Mouse (Mus musculus) embryo, embryonic 10 days (tissue): ENCODE data around the gene 1110002E22Rik.

Experiments
- DNase-seq: peaks from one replicate; pipeline ENCODE4 v3.0.0-alpha.2; 2015; ENCODE audit warnings: low spot score

The 1110002E22Rik gene

DNA sequence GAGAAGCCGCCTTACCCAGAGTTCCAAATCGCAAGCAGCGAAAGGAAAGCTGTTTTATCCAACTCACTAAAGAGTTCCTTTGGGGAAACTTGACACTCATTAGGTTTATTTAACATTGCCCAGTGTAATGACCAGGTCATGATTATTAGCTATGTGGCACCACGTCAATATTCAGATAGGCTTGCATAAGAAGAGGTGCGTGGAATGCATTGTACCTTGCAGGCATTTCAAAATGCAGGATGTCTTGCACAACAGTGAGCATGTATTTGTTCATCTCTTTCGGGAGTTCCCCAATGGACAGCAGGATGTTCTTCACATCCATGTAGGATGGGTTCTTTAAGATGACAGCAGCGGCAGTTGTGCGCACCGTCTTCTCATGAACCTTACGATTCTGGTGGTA, 42.0 kb downstream of the 1110002E22Rik start:
- DNase-seq: no peak

- DNase-seq: no peak
These were observed 46.3 kb downstream of the 1110002E22Rik start for GRCm38 (mm10) chr3:138110910-138111782.

GRCm38 (mm10) chr3:138114106-138114505, 49.3 kb downstream of the 1110002E22Rik start:
- no peak for DNase-seq

DNA sequence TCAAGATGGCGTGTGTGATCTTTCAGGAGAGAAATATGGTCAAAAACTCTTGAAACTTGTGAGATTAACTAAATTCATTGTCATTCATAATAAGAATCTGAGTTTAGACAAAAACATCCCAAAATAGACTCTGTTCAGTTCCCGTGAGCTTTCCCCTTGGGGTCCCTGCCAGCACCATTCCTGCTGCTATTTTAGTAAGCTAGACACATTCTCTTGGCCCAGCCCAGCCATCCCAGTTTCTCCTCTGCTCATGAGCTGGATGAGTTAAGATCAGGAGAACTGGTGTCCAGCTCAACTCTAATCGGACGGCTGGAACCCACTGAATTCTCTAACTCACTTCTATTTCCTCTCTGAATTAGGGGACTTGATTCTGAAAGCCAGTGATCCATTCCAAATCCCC, 52.0 kb downstream of the 1110002E22Rik start:
- DNase-seq: no peak

DNA sequence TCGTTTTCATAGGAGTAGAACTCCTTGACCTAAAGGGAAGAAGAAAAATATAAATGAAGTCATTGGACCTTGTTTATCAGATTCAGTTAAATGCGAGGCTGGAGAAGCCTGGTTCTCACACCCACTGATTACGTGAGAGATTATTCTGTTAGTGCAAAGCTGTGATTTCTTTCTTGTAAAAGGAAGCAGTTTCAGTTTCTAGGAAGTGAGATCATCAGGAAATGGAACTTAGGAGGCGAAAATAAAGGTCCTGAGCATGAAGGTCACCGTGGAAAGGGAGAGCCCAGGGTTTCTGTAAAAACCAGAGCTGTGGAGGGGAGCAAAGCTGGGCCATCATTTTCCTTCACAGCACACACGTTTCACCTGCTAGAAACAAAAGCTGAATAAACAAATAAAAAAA, 53.5 kb downstream of the 1110002E22Rik start:
- DNase-seq: no peak

- DNase-seq: no peak
These were observed 54.0 kb downstream of the 1110002E22Rik start for GRCm38 (mm10) chr3:138118831-138119230.

GRCm38 (mm10) chr3:138119444-138120105, 54.7 kb downstream of the 1110002E22Rik start:
- DNase-seq: no peak

GRCm38 (mm10) chr3:138121461-138121860, 56.6 kb downstream of the 1110002E22Rik start:
- no peak for DNase-seq

DNA sequence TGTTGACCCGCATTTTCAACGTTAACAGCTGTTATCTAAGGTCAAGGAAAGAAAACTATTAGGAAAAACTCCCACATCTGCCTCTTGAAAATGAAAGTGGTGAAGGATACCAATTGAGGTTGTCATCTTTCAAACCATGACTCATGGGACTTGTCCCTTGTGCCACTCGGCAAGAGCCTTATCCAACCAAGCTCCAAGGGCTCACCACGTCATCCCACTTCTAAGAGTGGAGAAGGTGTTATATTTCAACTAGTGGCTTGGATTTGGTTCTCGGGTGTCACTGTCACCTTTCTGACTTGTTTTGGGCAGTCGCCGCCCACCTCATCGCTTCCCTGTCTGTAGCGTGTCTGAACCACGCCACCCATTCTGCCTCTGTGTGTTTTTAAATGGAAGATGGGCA, 59.0 kb downstream of the 1110002E22Rik start:
- no peak for DNase-seq

GRCm38 (mm10) chr3:138129110-138129509, 64.3 kb downstream of the 1110002E22Rik start:
- no peak for DNase-seq

- no peak for DNase-seq
These were observed 65.8 kb downstream of the 1110002E22Rik start for GRCm38 (mm10) chr3:138130692-138131091.
